Mouse (Mus musculus): ENCODE measurements around the gene Kifc5b.

Kifc5b gene

GRCm38 (mm10) chr17:26947231-26948100 lies 30.6 kb downstream of the Kifc5b start:
- no peak for DNase-seq (ENCODE audit: low spot score in 2 of 2)

GRCm38 (mm10) chr17:26948316-26949050 lies 31.6 kb downstream of the Kifc5b start:
- no peak for DNase-seq (ENCODE audit: low spot score in 2 of 2)

DNA sequence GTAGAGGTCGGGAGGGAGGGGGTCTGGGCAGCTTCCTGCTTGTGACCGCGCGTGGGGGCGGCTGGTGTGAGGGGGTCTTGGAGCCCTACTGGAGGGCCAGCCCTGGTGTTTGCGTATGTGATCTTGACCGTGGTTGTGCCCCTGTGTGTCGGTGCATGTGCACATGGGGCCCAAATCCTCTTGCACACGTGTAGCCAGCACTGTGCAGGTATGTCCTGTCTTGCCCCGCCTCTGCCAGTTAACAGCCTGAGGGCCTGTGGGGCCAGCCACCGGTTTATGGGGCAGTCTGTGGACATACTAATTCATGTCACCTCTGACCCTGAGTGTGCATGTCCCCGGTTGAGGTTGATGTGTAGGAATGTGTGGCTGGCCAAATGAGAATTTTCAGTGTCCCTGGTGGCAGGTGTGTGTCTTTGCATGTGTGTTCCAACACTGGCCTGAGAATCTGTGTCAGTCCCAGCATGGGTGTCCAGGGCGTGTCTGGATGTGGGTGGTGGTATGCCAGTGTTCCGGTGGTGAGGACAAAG lies 32.2 kb downstream of the Kifc5b start:
- DNase-seq (ENCODE audit: low spot score in 2 of 2), result no peak

GRCm38 (mm10) chr17:26949866-26950265 lies 33.0 kb downstream of the Kifc5b start:
- no peak for DNase-seq (ENCODE audit: low spot score in 2 of 2)

DNA sequence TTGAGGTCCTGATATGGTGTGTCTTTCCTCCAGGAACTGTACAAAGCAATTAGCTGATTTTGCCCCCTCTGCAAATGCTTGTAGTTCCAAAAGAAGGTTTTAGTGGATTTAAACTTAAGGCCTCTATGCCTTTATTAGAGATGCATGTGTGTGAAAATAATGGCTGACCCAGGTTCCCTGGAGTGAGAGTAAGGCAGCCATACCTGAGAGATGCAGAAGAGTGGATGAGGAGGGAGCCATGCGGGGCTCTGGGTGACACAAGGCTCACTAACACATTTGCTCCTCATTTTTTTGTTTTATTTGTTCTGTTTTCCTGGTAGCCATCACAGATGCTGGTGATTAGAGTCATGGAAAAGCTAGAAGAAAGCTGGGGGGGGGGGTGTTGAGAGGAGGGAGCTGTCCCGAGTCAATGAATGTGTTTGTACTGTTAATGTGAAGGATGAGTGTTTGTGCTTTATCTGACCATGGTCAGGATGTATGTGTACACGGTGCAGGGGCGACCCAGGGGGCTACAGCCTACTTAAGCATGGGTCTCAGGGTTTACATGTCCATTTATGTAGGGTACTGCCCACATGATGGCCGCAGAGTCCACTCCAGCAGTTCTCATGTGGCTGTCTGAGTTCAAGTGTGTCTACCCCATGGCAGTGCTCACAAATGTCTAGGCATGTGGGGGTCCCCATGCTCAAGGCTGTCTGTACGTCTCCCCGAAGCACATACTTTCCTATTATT lies 33.8 kb downstream of the Kifc5b start:
- no peak for DNase-seq (ENCODE audit: low spot score in 2 of 2)

DNA sequence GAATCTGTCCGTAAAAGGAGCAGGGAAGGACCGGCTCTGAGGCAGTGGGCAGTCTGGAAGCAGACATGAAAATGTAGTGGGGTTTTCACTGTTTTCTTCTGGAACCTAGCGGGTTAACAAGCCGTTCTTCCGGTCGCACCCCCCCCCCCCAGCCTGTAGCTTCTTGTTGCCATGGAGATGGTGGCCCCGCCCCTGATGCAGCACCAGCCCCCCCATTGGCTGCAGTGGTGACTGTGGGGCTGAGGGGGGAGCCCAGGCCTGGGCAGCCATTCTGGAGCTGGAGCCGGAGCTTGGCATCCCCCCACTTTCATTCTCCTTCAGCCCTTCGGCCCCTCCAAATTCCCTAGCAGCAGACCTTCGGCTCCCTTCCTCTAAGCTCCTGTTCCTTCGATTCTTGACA lies 34.5 kb downstream of the Kifc5b start:
- no peak for DNase-seq (ENCODE audit: low spot score in 2 of 2)

- no peak for DNase-seq (ENCODE audit: low spot score in 2 of 2)
Observed at GRCm38 (mm10) chr17:26951952-26952877, 35.3 kb downstream of the Kifc5b start.

- DNase-seq (ENCODE audit: low spot score in 2 of 2), result no peak
Observed at GRCm38 (mm10) chr17:26953201-26953600, 36.3 kb downstream of the Kifc5b start.

- no peak for DNase-seq (ENCODE audit: low spot score in 2 of 2)
Observed at GRCm38 (mm10) chr17:26953726-26954125, 36.8 kb downstream of the Kifc5b start.

GRCm38 (mm10) chr17:26956309-26956708 lies 39.4 kb downstream of the Kifc5b start:
- DNase-seq (ENCODE audit: low spot score in 2 of 2), result no peak

DNA sequence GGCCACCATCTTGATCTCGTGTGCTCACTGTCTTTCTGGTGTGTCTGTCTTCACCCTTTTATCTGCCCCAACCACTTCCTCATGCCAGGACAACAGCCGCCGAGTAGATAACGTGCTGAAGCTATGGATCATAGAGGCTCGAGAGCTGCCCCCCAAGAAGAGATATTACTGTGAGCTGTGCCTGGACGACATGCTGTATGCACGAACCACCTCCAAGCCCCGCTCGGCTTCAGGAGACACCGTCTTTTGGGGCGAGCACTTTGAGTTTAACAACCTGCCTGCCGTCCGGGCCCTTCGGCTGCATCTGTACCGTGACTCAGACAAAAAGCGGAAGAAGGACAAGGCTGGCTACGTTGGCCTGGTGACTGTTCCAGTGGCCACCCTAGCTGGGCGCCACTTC lies 40.0 kb downstream of the Kifc5b start:
- DNase-seq (ENCODE audit: low spot score in 2 of 2), result no peak

DNA sequence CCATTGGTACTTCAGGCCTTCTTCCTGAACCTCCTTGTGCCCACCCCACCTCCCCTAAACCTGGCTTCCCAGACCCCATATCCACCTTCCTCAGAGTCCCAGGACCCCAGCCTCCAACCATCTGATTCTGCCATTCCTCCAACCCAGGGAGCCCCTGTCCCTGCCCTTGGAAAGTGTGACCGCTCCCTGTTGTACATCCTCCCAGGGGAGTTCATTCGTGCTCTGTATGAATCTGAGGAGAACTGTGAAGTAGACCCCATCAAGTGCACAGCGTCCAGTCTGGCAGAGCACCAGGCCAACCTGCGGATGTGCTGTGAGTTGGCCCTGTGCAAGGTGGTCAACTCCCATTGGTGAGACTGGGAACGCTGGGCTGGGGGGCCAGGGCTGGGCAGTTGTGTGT lies 41.0 kb downstream of the Kifc5b start:
- no peak for DNase-seq (ENCODE audit: low spot score in 2 of 2)

- DNase-seq (ENCODE audit: low spot score in 2 of 2), result no peak
Observed at GRCm38 (mm10) chr17:26958880-26959279, 42.0 kb downstream of the Kifc5b start.

DNA sequence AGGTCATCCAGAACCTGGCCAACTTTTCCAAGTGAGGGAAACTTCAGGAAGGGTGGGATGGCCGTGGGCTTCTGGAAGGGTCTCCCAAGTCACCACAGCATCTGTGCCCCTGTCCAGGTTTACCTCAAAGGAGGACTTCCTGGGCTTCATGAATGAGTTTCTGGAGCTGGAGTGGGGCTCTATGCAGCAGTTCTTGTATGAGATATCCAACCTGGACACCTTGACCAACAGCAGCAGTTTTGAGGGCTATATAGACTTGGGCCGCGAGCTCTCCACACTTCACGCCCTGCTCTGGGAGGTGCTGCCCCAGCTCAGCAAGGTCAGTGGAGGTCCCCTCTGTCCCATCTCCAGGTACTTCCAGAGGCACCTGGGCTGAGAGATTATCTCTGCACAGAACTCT lies 42.9 kb downstream of the Kifc5b start:
- no peak for DNase-seq (ENCODE audit: low spot score in 2 of 2)

- DNase-seq (ENCODE audit: low spot score in 2 of 2), result no peak
Observed at GRCm38 (mm10) chr17:26961572-26962240, 44.8 kb downstream of the Kifc5b start.

DNA sequence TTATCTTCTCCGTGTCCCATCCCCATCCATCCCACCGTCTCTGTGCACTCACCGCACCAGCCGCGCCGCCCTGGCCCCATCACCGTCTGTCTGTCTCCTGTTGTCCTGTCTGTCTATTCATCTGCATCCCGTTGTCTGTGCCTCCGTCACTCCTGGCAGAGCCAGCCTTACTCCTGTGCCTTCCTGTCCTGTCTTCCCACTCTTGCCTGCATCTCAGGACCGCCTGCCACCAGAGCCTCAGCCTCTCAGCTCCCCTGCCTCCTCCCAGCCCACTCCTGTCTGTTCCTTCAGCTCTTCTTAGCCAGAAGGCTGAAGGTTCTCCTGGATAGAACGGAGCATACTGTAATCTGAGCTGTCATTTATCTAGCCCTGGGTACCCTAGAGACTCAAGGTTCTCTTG lies 50.1 kb downstream of the Kifc5b start:
- DNase-seq (ENCODE audit: low spot score in 2 of 2), result peak in 1 of 2 experiments; percentile 24

DNA sequence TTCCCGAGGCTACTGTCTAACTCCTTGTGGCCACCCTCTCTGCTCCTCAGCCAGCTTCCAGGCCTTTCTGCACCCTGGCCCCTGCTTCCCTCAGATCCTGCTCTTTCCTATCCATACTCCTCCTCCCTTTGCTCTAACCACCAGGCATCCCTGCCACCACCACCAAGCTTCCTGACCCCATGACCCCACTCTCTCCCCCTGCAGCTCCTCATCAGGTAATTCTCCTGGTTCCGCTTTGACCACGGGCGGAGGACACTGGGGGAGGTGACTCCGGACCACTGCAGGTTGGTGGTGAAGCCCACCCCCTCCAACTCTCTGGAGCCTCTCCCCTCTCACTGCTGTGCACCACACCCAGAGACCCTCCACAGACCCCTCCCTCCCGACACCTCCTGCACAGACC lies 50.6 kb downstream of the Kifc5b start:
- no peak for DNase-seq (ENCODE audit: low spot score in 2 of 2)

DNA sequence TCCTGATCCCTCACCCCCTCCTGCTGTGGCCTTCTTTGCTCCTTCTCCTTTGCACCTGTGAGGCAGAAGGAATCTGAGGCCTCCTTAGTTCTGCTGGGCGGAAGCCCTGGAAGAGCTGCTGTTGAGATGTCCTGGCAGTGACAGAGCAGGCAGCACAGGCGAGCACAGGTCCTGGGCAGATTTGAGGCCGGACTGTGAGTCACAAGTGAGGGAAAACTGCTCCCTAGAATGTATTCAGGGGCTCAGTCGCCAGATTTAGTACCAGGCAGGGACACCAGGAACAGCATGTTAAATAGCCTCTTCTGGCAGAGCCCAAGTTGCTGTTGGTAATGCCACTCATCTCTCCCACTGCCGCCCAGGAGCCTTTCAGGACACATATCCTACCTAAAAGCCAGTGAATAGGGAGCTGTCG lies 51.3 kb downstream of the Kifc5b start:
- no peak for DNase-seq (ENCODE audit: low spot score in 2 of 2)

DNA sequence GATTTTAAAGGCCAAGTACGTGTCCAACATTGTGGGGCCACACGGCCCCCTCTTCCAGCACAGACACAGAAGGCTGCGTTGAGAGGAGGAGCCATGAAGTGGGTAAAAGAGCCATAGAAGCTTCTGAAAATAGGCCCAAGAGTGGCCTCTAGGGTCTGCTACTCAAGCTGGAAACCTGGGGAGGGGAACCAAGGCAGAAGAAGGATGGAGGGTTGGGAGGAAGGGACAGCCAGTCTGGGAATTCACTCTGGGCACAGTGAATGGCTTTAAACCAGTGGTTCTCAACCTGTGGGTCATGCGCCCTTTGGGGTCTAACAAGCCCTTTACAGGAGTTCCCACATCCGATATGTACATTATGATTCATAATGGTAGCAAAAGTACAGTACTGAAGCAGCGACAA lies 52.4 kb downstream of the Kifc5b start:
- no peak for DNase-seq (ENCODE audit: low spot score in 2 of 2)

GRCm38 (mm10) chr17:26970221-26970620 lies 53.3 kb downstream of the Kifc5b start:
- DNase-seq (ENCODE audit: low spot score in 2 of 2), result no peak
